Mouse (Mus musculus): ENCODE data around the gene Tmem165. TPM values are rescaled to one million over a fixed set of nuclear protein-coding genes. Genes with fewer than 3 reads are reported as not detected.

The Tmem165 gene
- polyA plus RNA-seq, 1 experiment from 2014 or later: 103 TPM

- DNase-seq (ENCODE audit: low spot score) (no peak), ATAC-seq (ENCODE audit: insufficient number of reproducible peaks, low FRiP score, low TSS enrichment, low read depth) (no peak)
- Histone ChIP-seq H3K4me2 (ENCODE audit: low read depth, severe bottlenecking) (no peak overlapping the region), H3K9me3 (ENCODE audit: control insufficient read depth, low read length) (no peaks in the 10 kb centered on the region), H3K27ac (replicated peaks; ENCODE audit: low read depth, low read length) (no peak overlapping the region), H3K27me3 (ENCODE audit: control insufficient read depth, insufficient read depth, low read length) (no peaks in the 10 kb centered on the region), H3K4me3 (ENCODE audit: low read depth, low read length) (no peak overlapping the region), H3K36me3 (ENCODE audit: control insufficient read depth, insufficient read depth, low read length) (peaks cover 3% of the 10 kb centered on the region), H3K9ac (ENCODE audit: low read length) (no peak overlapping the region), H3K4me1 (ENCODE audit: control insufficient read depth, insufficient read depth, low read length) (no peaks in the 10 kb centered on the region)
These were observed 9.4 kb downstream of the Tmem165 start for GRCm38 (mm10) chr5:76193075-76193474.

DNA sequence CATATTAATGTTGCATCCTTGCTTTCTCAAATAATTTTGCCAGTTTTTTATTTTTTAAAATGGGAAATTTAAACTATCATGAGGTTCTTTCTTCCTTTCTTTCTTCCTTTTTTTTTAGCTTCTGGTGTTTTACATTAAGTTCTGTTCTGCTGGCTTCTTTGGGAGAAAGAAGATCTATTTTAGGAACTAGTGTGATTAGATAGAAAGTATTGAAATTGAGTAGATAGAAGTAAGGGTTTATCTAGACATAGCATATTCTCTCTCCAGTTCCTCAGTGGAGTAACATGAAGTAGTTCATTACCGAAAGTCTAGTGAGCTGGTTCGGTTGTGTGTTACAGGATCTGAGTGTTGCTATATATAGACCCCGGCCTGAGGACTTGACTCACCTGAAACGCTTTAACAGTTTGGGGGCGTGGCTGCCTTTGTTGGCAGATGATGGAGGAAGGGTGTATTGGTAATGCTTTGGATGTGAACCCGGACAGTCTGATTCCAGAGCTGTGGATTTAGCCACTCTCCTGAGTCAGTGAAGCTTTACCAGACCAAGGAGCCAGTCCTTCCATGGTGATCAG lies 10.8 kb downstream of the Tmem165 start:
- Histone ChIP-seq H3K27me3 (ENCODE audit: control insufficient read depth, insufficient read depth, low read length) (no peaks in the 10 kb centered on the region), H3K9me3 (ENCODE audit: control insufficient read depth, low read length) (no peaks in the 10 kb centered on the region), H3K4me3 (ENCODE audit: low read depth, low read length) (no peak overlapping the region), H3K27ac (replicated peaks; ENCODE audit: low read depth, low read length) (no peak overlapping the region), H3K4me2 (ENCODE audit: low read depth, severe bottlenecking) (no peak overlapping the region), H3K4me1 (ENCODE audit: control insufficient read depth, insufficient read depth, low read length) (no peaks in the 10 kb centered on the region), H3K9ac (ENCODE audit: low read length) (no peak overlapping the region), H3K36me3 (ENCODE audit: control insufficient read depth, insufficient read depth, low read length) (peaks cover 3% of the 10 kb centered on the region)
- 86% methylated on average over 6 of the region's 6 CpGs for WGBS
- no peak for ATAC-seq (ENCODE audit: insufficient number of reproducible peaks, low FRiP score, low TSS enrichment, low read depth)
- no peak for DNase-seq (ENCODE audit: low spot score)

GRCm38 (mm10) chr5:76199346-76199745 lies 15.7 kb downstream of the Tmem165 start:
- Histone ChIP-seq H3K9me3 (ENCODE audit: control insufficient read depth, low read length) (no peaks in the 10 kb centered on the region), H3K4me1 (ENCODE audit: control insufficient read depth, insufficient read depth, low read length) (no peaks in the 10 kb centered on the region), H3K4me3 (ENCODE audit: low read depth, low read length) (no peak overlapping the region), H3K36me3 (ENCODE audit: control insufficient read depth, insufficient read depth, low read length) (peaks cover 7% of the 10 kb centered on the region), H3K9ac (ENCODE audit: low read length) (no peak overlapping the region), H3K4me2 (ENCODE audit: low read depth, severe bottlenecking) (no peak overlapping the region), H3K27ac (replicated peaks; ENCODE audit: low read depth, low read length) (no peak overlapping the region), H3K27me3 (ENCODE audit: control insufficient read depth, insufficient read depth, low read length) (no peaks in the 10 kb centered on the region)
- WGBS: 95% methylated on average over 13 of the region's 13 CpGs
- ATAC-seq (ENCODE audit: insufficient number of reproducible peaks, low FRiP score, low TSS enrichment, low read depth) (no peak), DNase-seq (ENCODE audit: low spot score) (no peak)

DNA sequence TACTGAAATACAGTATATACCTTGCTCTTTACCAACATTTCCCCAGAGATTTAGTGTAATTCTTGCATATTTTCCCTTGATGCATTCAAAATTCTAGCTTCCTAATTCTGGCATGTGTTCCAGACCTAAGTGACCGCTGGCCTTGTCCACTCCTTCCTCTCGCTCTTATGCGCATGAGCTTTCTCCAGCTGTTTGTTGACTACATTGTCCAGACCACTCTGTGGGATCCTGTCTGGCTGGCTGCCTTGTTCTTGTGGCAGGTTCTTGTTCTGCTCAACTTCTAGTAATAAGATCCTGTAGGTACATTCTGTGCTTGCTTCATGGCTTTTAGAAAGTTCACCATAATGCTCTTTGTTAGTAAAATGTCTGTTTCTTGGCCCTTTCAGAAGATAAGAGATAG lies 19.5 kb downstream of the Tmem165 start:
- no peak for DNase-seq (ENCODE audit: low spot score)
- Histone ChIP-seq H3K9ac (ENCODE audit: low read length) (no peak overlapping the region), H3K27me3 (ENCODE audit: control insufficient read depth, insufficient read depth, low read length) (no peaks in the 10 kb centered on the region), H3K4me2 (ENCODE audit: low read depth, severe bottlenecking) (no peak overlapping the region), H3K4me3 (ENCODE audit: low read depth, low read length) (no peak overlapping the region), H3K4me1 (ENCODE audit: control insufficient read depth, insufficient read depth, low read length) (no peaks in the 10 kb centered on the region), H3K27ac (replicated peaks; ENCODE audit: low read depth, low read length) (no peak overlapping the region), H3K36me3 (ENCODE audit: control insufficient read depth, insufficient read depth, low read length) (peaks cover 9% of the 10 kb centered on the region), H3K9me3 (ENCODE audit: control insufficient read depth, low read length) (no peaks in the 10 kb centered on the region)
- 96% methylated on average over 3 of the region's 3 CpGs for WGBS
- no peak for ATAC-seq (ENCODE audit: insufficient number of reproducible peaks, low FRiP score, low TSS enrichment, low read depth)

DNA sequence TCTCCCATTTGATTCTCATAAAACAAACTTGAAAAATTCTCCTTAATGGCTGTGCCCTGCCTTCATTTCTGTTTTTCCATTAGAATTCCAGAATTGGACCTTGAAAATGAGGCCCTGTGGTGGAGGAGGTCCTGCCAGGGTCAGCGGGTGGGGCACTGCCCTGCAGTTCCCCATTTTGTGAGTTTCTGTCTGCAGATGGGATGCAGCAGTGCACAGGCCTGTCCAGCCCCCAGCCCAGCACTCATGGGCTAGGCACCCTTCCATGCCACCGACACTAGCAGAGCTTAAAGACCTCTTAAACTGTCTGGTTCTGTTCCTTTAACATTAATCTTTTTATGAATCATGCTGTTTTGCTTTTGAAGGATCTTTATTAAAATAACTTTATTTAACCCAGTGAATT lies 22.2 kb downstream of the Tmem165 start:
- Histone ChIP-seq H3K27ac (replicated peaks; ENCODE audit: low read depth, low read length) (no peak overlapping the region), H3K9me3 (ENCODE audit: control insufficient read depth, low read length) (no peaks in the 10 kb centered on the region), H3K9ac (ENCODE audit: low read length) (no peak overlapping the region), H3K4me3 (ENCODE audit: low read depth, low read length) (no peak overlapping the region), H3K27me3 (ENCODE audit: control insufficient read depth, insufficient read depth, low read length) (no peaks in the 10 kb centered on the region), H3K4me2 (ENCODE audit: low read depth, severe bottlenecking) (no peak overlapping the region), H3K4me1 (ENCODE audit: control insufficient read depth, insufficient read depth, low read length) (no peaks in the 10 kb centered on the region), H3K36me3 (ENCODE audit: control insufficient read depth, insufficient read depth, low read length) (peaks cover 9% of the 10 kb centered on the region)
- 86% methylated on average over 2 of the region's 2 CpGs for WGBS
- no peak for ATAC-seq (ENCODE audit: insufficient number of reproducible peaks, low FRiP score, low TSS enrichment, low read depth)
- no peak for DNase-seq (ENCODE audit: low spot score)

DNA sequence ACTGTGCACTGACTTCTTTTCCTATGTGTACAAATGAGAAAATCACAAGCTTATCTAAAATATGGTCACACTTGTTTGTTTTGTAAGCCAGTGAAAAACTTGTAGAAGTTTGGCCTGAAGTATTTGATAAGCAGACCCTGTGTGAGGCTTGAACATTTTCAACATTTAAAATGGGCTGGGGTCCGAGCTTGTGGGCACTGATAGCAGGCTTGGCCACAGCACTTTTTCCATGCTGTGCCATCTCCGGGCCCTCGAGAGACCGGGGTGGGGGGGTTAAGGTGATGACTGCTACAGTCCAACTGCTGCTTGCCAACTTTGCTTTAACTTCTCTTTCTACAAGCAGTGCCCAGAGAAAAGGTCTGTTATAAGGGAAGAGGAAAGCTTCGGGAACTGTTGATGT lies 24.4 kb downstream of the Tmem165 start:
- DNase-seq (ENCODE audit: low spot score): no peak
- Histone ChIP-seq H3K4me3 (ENCODE audit: low read depth, low read length) (no peak overlapping the region), H3K9me3 (ENCODE audit: control insufficient read depth, low read length) (no peaks in the 10 kb centered on the region), H3K4me2 (ENCODE audit: low read depth, severe bottlenecking) (no peak overlapping the region), H3K27ac (replicated peaks; ENCODE audit: low read depth, low read length) (no peak overlapping the region), H3K36me3 (ENCODE audit: control insufficient read depth, insufficient read depth, low read length) (peaks cover 7% of the 10 kb centered on the region), H3K27me3 (ENCODE audit: control insufficient read depth, insufficient read depth, low read length) (no peaks in the 10 kb centered on the region), H3K9ac (ENCODE audit: low read length) (no peak overlapping the region), H3K4me1 (ENCODE audit: control insufficient read depth, insufficient read depth, low read length) (no peaks in the 10 kb centered on the region)
- WGBS: 92% methylated on average over 5 of the region's 5 CpGs
- ATAC-seq (ENCODE audit: insufficient number of reproducible peaks, low FRiP score, low TSS enrichment, low read depth): no peak

GRCm38 (mm10) chr5:76216691-76217090 lies 33.0 kb downstream of the Tmem165 start:
- ATAC-seq (ENCODE audit: insufficient number of reproducible peaks, low FRiP score, low TSS enrichment, low read depth) (no peak), DNase-seq (ENCODE audit: low spot score) (no peak)
- Histone ChIP-seq H3K9me3 (ENCODE audit: control insufficient read depth, low read length) (no peaks in the 10 kb centered on the region), H3K36me3 (ENCODE audit: control insufficient read depth, insufficient read depth, low read length) (no peaks in the 10 kb centered on the region; the same call in 1 of the 2 replicates), H3K9ac (ENCODE audit: low read length) (no peak overlapping the region), H3K4me2 (ENCODE audit: low read depth, severe bottlenecking) (no peak overlapping the region), H3K4me1 (ENCODE audit: control insufficient read depth, insufficient read depth, low read length) (no peaks in the 10 kb centered on the region), H3K27me3 (ENCODE audit: control insufficient read depth, insufficient read depth, low read length) (no peaks in the 10 kb centered on the region), H3K27ac (replicated peaks; ENCODE audit: low read depth, low read length) (no peak overlapping the region), H3K4me3 (ENCODE audit: low read depth, low read length) (no peak overlapping the region)
- WGBS: 92% methylated on average over 6 of the region's 6 CpGs

DNA sequence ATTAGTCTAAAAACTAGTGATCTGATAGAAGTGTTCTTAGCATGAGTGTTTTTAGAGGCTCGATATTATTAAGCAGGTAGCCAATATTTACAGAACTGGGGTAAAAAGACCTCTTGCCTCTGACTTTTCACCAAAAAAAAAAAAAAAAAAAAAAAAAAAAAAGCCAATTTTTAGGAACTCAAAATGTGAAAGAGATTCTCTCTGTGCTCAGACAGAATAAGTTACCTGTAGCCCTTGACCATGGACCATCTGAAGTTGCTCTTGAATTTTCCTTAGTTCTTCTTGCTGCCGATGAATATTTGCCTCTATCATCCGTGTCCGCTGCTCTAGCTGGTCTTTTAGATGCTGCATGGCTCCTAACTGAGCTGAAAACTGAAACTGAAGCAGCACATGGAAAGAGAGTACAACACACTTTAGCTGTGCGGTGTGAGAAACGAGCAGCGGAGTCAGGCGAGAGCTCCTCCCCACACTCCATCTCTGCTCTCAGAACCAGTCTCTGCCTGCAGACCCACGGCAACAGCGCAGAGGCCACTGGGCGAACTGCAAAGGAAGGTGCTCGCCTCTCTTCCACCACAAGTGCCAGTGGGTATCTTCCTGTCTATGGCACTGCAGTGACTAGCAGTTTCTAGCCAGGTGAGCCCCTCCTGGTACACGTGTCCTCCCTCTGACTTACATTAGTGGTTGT lies 47.6 kb downstream of the Tmem165 start:
- Histone ChIP-seq H3K4me2 (ENCODE audit: low read depth, severe bottlenecking) (no peak overlapping the region), H3K4me1 (ENCODE audit: control insufficient read depth, insufficient read depth, low read length) (no peaks in the 10 kb centered on the region), H3K9ac (ENCODE audit: low read length) (no peak overlapping the region), H3K27me3 (ENCODE audit: control insufficient read depth, insufficient read depth, low read length) (no peaks in the 10 kb centered on the region), H3K4me3 (ENCODE audit: low read depth, low read length) (no peak overlapping the region), H3K27ac (replicated peaks; ENCODE audit: low read depth, low read length) (no peak overlapping the region), H3K9me3 (ENCODE audit: control insufficient read depth, low read length) (no peaks in the 10 kb centered on the region), H3K36me3 (ENCODE audit: control insufficient read depth, insufficient read depth, low read length) (peaks cover 10% of the 10 kb centered on the region; the same call in 1 of the 2 replicates)
- ATAC-seq (ENCODE audit: insufficient number of reproducible peaks, low FRiP score, low TSS enrichment, low read depth) (no peak), DNase-seq (ENCODE audit: low spot score) (no peak)
- 92% methylated on average over 13 of the region's 13 CpGs for WGBS

DNA sequence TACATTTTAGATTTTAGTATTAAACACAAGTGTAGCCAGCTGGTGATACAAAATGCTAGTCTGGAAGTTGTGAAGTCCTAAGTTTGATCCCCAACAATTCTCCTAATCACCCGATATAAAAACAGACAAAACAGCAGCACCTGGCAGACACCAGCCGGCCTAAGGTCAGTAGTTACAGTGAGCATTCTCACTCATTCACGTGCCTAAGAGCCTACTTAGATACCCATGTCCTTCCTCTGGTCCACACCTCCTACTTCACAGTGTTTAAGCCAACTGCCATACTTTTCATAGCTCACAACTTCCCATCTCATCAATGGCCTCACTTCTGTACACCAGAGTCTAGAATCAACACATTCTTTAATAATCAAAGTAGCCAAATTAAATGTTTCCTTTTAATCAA lies 59.6 kb downstream of the Tmem165 start:
- Histone ChIP-seq H3K9me3 (ENCODE audit: control insufficient read depth, low read length) (no peaks in the 10 kb centered on the region), H3K9ac (ENCODE audit: low read length) (no peak overlapping the region), H3K4me1 (ENCODE audit: control insufficient read depth, insufficient read depth, low read length) (no peaks in the 10 kb centered on the region), H3K27me3 (ENCODE audit: control insufficient read depth, insufficient read depth, low read length) (no peaks in the 10 kb centered on the region), H3K36me3 (ENCODE audit: control insufficient read depth, insufficient read depth, low read length) (no peaks in the 10 kb centered on the region; the same call in 1 of the 2 replicates), H3K4me2 (ENCODE audit: low read depth, severe bottlenecking) (no peak overlapping the region), H3K4me3 (ENCODE audit: low read depth, low read length) (no peak overlapping the region), H3K27ac (replicated peaks; ENCODE audit: low read depth, low read length) (no peak overlapping the region)
- WGBS: 87% methylated on average over 3 of the region's 3 CpGs
- no peak for DNase-seq (ENCODE audit: low spot score)
- ATAC-seq (ENCODE audit: insufficient number of reproducible peaks, low FRiP score, low TSS enrichment, low read depth): no peak

Data from limb, embryonic 11.5 days (tissue).